Mouse (Mus musculus): Measurements from ENCODE around the gene Scimp.
A peak's percentile ranks its signal among the peaks of the same experiment; 100 is the strongest.

Gene Scimp

DNA sequence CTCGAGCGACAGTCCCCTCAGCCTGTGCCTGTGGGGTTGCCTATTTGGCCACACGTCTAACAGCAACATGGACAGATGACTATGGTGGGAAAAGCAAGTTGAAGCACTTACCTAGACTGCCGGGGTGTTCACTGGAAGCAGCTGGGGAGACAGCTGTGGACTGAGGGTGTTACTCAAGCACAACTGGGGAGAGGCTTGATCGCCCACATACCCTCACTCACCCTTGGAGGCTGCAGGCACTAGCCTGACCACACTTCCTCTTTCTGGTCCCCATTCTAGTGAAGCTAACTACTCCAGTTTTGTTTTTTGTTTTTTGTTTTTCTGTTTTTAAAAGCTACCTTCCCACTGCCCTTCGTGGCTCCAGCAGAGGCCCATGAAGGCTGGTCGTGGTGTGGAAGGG is at the start of gene Scimp:
Scimp (minus strand) TSS at position 222 of the 400 bp plus-strand sequence.
- no peak for DNase-seq

DNA sequence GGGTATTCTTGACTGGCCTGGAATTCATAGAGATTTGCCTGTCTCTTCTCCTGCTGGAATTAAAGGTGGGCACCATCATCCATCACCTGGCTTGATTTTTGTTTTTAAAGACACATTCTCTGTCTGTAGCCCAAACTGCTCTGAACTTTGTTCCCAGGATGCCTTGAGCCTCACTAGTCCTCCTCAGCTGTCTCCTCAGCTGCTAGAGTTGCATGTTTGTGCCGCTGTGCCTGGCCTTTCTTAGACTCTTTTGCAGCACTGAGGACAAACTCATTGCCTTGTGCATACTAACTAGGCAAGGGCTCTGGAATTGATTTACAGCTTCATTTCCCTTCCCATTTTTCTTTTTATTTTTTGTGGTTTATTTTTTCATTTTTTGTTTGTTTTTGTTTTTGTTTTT is 48.0 kb upstream of the Scimp start:
- no peak for DNase-seq

DNA sequence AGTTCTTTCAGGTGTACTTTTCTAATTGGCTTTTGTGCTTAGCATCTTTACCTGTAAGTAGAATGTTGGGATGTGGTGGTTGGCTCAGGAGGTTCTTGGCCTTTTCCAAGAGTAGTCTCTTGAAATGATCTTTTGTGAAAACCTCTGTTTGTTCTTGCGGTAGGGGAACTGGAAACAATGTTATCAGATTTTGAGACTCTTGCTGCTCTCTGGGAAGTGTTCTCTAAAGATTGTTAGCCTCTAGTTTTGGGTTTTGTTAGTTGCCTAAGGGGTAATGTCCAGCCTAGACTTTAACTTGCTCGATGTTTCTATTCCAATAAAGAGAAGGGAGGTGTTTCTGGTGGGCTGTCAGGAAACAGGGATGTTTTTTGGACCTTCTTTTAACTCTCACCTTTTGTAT is 33.6 kb upstream of the Scimp start:
- DNase-seq, result no peak

DNA sequence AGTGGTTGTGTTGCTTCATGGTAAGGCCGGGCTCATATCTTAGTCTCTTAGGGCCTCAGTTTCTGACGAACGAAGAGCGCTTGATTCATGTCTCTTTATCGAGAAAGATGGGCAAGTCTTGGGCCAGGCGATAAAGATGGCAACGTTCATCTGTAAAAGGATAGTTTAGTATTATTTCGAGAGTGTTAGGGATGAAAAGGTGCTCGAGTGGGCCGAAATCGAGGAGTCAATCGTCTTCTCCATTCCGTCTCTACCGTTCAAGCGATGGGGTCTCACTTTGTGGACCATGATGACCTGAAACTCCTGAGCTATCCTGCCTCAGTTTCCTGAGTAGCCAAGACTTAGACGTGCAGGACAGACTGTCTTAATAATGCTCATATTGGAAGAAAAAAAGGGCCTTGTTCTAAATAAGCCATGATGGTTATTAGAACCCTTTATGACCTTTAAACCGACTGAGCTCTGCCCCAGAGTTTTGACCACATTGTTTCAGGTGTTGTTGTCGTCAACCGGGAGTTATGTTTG is 33.1 kb upstream of the Scimp start:
- DNase-seq, result no peak

GRCm38 (mm10) chr11:70844559-70845456 is 32.4 kb upstream of the Scimp start, which contains the start of gene Rabep1:
TSS of gene Rabep1 (plus strand) at chr11:70844778.
- peak; percentile 99 for DNase-seq

- DNase-seq, result no peak
Measured at GRCm38 (mm10) chr11:70843701-70844551, 31.5 kb upstream of the Scimp start.

DNA sequence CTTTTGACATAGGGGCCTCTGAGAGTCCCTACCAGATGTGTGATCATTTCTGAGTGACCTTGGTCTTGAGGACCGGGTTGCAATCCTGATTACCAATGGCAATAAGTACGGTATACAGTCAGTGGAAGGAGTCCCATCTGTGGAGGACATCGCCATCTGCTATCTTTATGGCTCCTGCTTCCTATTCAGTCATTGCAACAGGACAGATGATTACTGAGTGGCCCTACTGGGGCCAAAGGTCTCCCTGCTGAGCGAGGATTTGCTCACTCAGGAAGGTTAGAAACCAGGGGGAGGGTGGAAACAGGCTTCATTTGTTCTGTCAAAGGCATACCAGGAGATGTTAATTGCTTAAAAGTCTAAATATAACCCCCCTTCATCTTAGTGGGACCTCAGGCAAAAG is 30.6 kb upstream of the Scimp start:
- no peak for DNase-seq

DNA sequence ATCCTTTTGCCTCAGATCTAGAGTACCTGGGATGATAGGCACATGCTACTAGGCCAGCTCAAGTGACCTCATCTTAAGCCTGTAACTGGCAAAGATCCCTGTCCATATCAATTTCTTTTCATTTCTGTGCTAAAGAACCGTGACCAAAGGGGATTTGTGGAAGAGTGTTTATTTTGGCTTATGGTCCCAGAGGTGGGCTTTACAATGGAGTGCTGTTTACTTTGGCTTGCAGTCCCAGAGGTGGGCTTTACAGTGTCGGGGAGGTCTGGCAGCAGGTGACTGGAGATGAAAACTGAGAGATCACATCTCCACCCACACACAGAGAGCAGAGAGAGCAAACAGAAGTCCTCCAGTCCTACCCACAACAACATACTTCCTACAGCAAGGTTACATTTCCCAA is 26.2 kb upstream of the Scimp start:
- DNase-seq, result no peak

- no peak for DNase-seq
Measured at GRCm38 (mm10) chr11:70837031-70837430, 24.6 kb upstream of the Scimp start.

- no peak for DNase-seq
Measured at GRCm38 (mm10) chr11:70835381-70835831, 23.0 kb upstream of the Scimp start.

- DNase-seq, result no peak
Measured at GRCm38 (mm10) chr11:70833831-70834230, 21.4 kb upstream of the Scimp start.

DNA sequence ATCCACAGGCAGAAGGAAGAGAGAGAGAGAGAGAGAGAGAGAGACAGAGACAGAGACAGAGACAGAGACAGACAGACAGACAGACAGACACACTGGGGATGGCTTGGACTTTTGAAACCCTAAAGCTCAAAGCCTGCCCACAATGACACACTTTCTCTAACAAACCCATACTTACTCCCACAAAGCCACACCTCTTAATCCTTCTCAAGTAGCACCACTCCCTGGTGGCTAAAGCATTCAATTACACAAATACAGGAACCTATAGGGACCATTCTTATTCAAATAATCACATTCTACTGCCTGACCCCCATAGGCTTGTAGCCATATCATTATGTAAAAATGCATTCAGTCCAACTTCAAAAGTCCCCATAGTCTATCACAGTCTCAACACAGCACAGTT is 21.0 kb upstream of the Scimp start:
- no peak for DNase-seq

DNA sequence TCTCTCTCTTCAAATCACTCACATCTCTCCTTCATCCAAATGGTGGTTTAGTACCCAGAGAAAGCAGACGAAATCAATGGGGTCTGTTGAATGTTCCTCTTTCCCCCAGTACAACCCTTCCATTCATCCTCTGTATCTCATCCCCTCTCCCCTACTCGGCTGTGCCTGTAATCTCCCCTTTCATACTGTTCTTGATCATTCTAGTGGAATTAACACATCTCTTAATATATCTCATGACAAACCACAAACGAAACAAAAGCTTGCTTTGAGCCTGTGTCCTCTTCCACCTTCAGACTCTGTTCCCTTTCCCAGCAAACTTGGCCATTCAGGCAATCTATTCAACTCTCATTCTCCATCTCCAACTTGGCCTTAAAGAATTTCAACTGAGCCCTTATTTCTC is 18.8 kb upstream of the Scimp start:
- DNase-seq, result no peak

- DNase-seq, result no peak
Measured at GRCm38 (mm10) chr11:70828975-70829615, 16.7 kb upstream of the Scimp start.

DNA sequence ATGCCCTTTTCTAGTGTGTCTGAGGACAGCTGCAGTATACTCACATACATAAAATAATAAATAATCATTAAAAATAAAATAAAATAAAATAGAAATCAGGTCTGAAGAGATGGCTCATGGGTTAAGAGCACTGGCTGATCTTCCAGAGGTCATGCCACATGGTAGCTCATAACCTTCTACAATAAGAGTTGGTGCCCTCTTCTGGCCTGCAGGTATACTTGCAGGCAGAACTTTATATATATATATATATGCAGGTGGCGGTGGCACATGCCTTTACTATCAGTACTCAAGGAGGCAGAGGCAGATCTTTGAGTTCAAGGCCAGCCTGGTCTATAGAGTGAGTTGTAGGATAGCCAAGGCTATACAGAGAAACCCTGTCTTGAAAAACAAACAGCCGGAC is 13.8 kb upstream of the Scimp start:
- DNase-seq, result no peak

DNA sequence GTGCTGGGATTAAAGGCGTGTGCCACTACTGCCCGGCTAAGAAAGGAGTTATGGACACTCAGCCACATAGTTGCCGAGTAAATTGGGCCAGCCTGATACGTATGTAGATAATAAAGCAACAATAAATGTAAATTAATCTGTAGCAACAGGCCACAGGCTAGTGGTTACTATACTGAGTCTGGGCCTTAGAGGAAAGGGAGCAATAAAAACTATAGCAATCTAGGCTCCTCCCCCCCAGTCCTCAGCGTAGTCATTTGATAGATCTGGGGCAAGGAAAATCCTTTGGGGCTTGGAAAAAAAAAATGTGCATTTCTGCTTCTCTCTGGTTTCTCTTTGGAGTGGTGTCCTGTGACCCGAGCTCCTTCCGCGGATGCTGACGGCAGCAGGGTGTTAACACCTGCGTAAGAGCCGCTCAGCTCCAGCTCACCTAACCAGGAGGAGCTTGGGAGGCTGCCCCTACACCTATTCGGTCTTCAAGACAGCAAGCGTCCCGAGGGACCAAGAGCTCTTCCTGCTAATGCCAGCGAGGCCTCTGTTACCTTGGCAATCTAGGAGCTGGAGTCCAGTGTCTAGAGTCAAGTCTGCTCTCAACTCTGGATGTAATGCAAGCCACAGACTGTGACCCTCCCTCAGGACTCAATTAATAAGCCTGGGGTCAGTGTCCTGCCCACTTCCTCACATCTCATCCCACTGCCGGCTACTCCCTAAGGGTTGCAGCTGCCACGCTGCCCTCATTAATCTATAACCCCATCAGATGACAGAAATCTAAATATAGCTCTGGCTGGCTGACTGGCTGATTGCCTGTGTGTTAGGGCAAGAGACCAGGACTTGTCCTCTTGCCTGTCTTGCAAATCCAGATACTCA is 9.6 kb upstream of the Scimp start:
- DNase-seq, result peak; percentile 38 to 61

DNA sequence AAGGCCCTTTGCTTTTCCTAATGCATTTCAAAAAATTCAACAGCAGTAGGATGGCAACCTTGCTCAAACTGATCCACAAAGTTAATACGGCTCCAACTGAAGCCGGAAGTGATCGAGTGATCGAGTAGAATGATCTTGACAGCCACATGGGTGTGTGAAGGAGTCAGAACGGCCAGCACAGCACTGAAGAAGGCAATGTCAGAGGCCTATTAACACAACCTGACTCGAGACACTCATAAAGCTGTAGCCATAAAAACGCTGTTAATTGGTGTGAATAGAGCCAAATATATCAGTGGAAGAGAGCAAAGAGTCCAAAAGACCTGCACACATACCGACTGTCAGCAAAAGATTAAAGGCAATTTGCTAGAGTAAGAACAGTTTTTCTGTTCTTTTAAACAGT is 7.7 kb upstream of the Scimp start:
- no peak for DNase-seq

GRCm38 (mm10) chr11:70816770-70817169 is 4.4 kb upstream of the Scimp start:
- DNase-seq, result no peak

- peak; percentile 56 to 63 for DNase-seq
Measured at GRCm38 (mm10) chr11:70815498-70816078, 3.2 kb upstream of the Scimp start.

DNA sequence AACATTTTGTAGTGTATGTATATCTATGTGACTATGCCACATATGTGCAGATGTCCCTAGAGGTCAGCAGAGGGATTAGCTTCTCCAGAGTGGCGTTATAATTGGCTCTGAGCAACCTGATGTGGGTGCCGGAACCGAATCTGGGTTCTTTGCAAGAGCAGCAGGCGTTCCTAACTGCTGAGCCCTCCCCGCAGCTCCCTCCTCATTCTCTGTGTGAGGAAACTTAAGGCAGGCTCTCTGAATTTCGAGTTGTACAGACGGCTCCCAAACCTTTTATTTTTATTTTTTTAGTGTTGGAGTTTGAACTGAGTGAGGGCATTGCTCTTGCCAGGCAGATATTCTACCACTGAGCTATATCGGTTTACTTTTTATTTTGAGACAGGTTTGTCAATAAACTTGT is 2.7 kb upstream of the Scimp start:
- DNase-seq, result no peak

GRCm38 (mm10) chr11:70811471-70812240 is 730 bp downstream of the Scimp start:
- DNase-seq, result no peak
